Mouse (Mus musculus) neural tube, embryonic 13.5 days (tissue): ENCODE measurements around the gene Zfp592. TPM values are rescaled to one million over a fixed set of nuclear protein-coding genes. Genes with fewer than 3 reads are reported as not detected.
"Not testable (repeated sequence)": the region's sequence is repeated elsewhere in the genome, so short reads cannot be mapped to it uniquely, and the experiment has no call there.

ENCODE experiments used
- ATAC-seq: fragments of 200-750 bp; cut with Nextera tagmentation; 2 replicates; pipeline ENCODE4 v1.8.0; 2017; ENCODE audit warnings: low read depth, mild to moderate bottlenecking, moderate TSS enrichment, moderate library complexity
- H3K27ac ChIP-seq: fragments of 300-500 bp; sonication (generic); replicated peaks from 2 replicates; pipeline ENCODE4 v1.5.1; 2015; ENCODE audit warnings: moderate library complexity, mild to moderate bottlenecking, inconsistent platforms
- H3K27me3 ChIP-seq: fragments of 300-500 bp; sonication (generic); 2 replicates; pipeline ENCODE4 v1.6.1; 2015; ENCODE audit warnings: mild to moderate bottlenecking, inconsistent platforms
- H3K36me3 ChIP-seq: fragments of 300-500 bp; sonication (generic); 2 replicates; pipeline ENCODE4 v1.6.1; 2015; ENCODE audit warnings: mild to moderate bottlenecking, inconsistent platforms
- H3K4me1 ChIP-seq: fragments of 300-500 bp; sonication (generic); replicated peaks from 2 replicates; pipeline ENCODE4 v1.6.1; 2015; ENCODE audit warnings: inconsistent platforms
- H3K4me2 ChIP-seq: fragments of 300-500 bp; sonication (generic); 2 replicates; pipeline ENCODE4 v1.6.1; 2015; ENCODE audit warnings: inconsistent platforms, mild to moderate bottlenecking, moderate library complexity
- H3K4me3 ChIP-seq: fragments of 300-500 bp; sonication (generic); 2 replicates; pipeline ENCODE4 v1.5.1; 2015; ENCODE audit warnings: mild to moderate bottlenecking, inconsistent platforms
- H3K9ac ChIP-seq: fragments of 300-500 bp; sonication (generic); 2 replicates; pipeline ENCODE4 v1.6.1; 2015; ENCODE audit warnings: moderate library complexity, mild to moderate bottlenecking, inconsistent platforms
- H3K9me3 ChIP-seq: fragments of 300-500 bp; sonication (generic); 2 replicates; pipeline ENCODE4 v1.6.1; 2016; ENCODE audit warnings: inconsistent platforms
- WGBS: fragments of 180-500 bp; shearing (Covaris S2); methylation state at CpG from one replicate; pipeline ENCODE4 v1.1.7; 2015; 5-methylcytosine and 5-hydroxymethylcytosine counted together
- polyA plus RNA-seq: library from polyadenylated mRNA; unstranded; fragments of >200 nt; fragmentation: Nextera tagmentation; extraction: Ambion mirVana; gene quantifications from 2 replicates; pipeline ENCODE4 v1.2.1, GENCODE M21; 2015

Gene Zfp592
- polyA plus RNA-seq, 1 experiment from 2014 or later: 9.2 TPM

- 91% methylated on average over 4 of the region's 4 CpGs for WGBS
- not testable (repeated sequence) for ATAC-seq
Measured at GRCm38 (mm10) chr7:80972920-80973637, 20.4 kb upstream of the Zfp592 start.

DNA sequence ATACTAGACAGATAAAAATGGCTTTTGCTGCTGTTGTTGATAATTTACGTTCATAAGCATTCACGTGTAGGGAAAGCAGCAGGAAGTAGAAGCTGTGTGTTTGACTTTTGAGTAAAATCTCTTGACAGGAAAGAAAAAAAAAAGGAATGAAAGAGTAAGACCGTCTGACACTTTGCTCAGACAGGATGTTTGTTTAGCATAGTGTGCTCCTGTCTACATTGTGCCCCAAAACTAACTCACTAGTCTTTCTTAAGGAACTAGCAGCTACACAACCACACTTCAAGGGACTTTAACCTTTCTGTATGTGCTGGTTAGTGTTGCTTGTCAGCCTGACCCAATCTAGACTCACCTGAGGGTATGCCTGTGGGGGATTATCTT, 19.9 kb upstream of the Zfp592 start:
- H3K27ac ChIP-seq, H3K4me1 ChIP-seq, H3K27me3 ChIP-seq, H3K4me3 ChIP-seq, ATAC-seq, H3K36me3 ChIP-seq, H3K9ac ChIP-seq, H3K9me3 ChIP-seq, H3K4me2 ChIP-seq: not testable (repeated sequence)
- 77% methylated on average over 3 of the region's 3 CpGs for WGBS

More at GRCm38 (mm10) chr7:80972920-80973637, 20.4 kb upstream of the Zfp592 start:
- not testable (repeated sequence) for H3K4me1 ChIP-seq, H3K36me3 ChIP-seq, H3K9me3 ChIP-seq, H3K9ac ChIP-seq, H3K27ac ChIP-seq, H3K4me3 ChIP-seq, H3K4me2 ChIP-seq, H3K27me3 ChIP-seq

DNA sequence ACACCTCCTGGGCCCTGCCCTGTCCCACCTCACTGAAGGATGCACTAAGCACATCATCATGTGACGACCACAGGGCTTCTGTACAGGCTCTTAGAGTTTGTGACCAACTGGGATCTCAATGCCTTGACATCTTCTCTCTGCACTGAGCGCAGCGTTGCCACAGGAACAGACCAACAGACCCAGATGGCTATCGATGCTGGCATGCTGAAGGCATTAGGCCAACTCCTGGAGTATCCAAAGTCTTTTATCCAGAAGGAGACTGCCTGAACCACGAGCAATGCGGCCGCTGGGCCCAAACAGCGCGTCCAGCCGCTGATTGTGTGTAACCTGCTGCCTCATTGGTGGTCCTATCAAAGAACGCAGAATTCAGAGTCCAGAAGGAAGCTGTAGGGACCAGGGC, 12.9 kb upstream of the Zfp592 start:
- Histone ChIP-seq H3K4me3 (no peak overlapping the region), H3K36me3 (no peaks in the 10 kb centered on the region), H3K9me3 (no peaks in the 10 kb centered on the region), H3K9ac (no peak overlapping the region), H3K27ac (no peak overlapping the region), H3K4me1 (no peaks in the 10 kb centered on the region), H3K27me3 (no peaks in the 10 kb centered on the region), H3K4me2 (no peak overlapping the region)
- 91% methylated on average over 11 of the region's 11 CpGs for WGBS
- ATAC-seq: no peak

GRCm38 (mm10) chr7:80986458-80987187, 6.9 kb upstream of the Zfp592 start:
- no peak overlapping the region for H3K4me2 ChIP-seq
- H3K4me3 ChIP-seq: no peak overlapping the region
- no peak overlapping the region for H3K9ac ChIP-seq
- WGBS: 69% methylated on average over 6 of the region's 6 CpGs
- H3K4me1 ChIP-seq: peaks cover 6% of the 10 kb centered on the region
- no peaks in the 10 kb centered on the region for H3K36me3 ChIP-seq
- ATAC-seq: no peak
- H3K27me3 ChIP-seq: no peaks in the 10 kb centered on the region
- no peaks in the 10 kb centered on the region for H3K9me3 ChIP-seq
- no peak overlapping the region for H3K27ac ChIP-seq

GRCm38 (mm10) chr7:80987805-80988625, 5.5 kb upstream of the Zfp592 start:
- ATAC-seq: no peak
- H3K27me3 ChIP-seq: no peaks in the 10 kb centered on the region
- H3K9me3 ChIP-seq: no peaks in the 10 kb centered on the region
- no peak overlapping the region for H3K4me3 ChIP-seq
- no peaks in the 10 kb centered on the region for H3K36me3 ChIP-seq
- whole genome bisulfite sequencing: 76% methylated on average over 4 of the region's 4 CpGs
- H3K4me2 ChIP-seq: no peak overlapping the region
- no peak overlapping the region for H3K9ac ChIP-seq
- no peak overlapping the region for H3K27ac ChIP-seq
- H3K4me1 ChIP-seq: peaks cover 17% of the 10 kb centered on the region

DNA sequence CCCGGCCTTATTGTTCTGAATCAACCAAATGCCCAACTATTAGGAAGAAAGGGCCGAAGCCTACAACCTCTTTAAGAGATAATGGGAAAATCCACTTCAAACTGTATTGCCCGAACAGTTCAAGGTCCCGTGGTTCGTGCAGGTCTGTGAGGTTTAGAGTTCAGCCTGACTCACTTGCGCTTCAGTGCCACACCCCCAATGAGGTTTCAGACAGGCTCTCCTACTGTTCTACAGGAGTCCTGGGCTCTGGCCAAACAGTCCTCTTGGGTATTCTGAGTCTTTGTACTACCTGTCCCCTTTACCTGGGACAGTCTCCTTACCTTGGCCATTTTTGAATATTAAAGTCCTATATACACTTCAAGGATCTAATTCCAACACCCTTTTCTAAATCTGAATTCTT, 3.2 kb upstream of the Zfp592 start:
- Histone ChIP-seq H3K36me3 (no peaks in the 10 kb centered on the region), H3K27ac (no peak overlapping the region), H3K4me2 (no peak overlapping the region), H3K9ac (no peak overlapping the region), H3K4me3 (no peak overlapping the region), H3K27me3 (no peaks in the 10 kb centered on the region), H3K4me1 (peaks cover 28% of the 10 kb centered on the region), H3K9me3 (no peaks in the 10 kb centered on the region)
- no peak for ATAC-seq
- WGBS: 95% methylated on average over 6 of the region's 6 CpGs

- H3K4me2 ChIP-seq: peak overlapping the region; percentile 73; the same call in 1 of the 2 replicates
- H3K27ac ChIP-seq: no peak overlapping the region
- no peaks in the 10 kb centered on the region for H3K9me3 ChIP-seq
- 93% methylated on average over 5 of the region's 5 CpGs for WGBS
- ATAC-seq: no peak
- no peak overlapping the region for H3K4me3 ChIP-seq
- peak overlapping the region; percentile 98; the same call in 1 of the 2 replicates for H3K9ac ChIP-seq
- no peaks in the 10 kb centered on the region for H3K27me3 ChIP-seq
- H3K36me3 ChIP-seq: 0 out of 2 replicates have a peak, but pooled peaks cover 3% of the 10 kb centered on the region
- peaks cover 38% of the 10 kb centered on the region for H3K4me1 ChIP-seq
Measured at GRCm38 (mm10) chr7:80991589-80991988, 1.9 kb upstream of the Zfp592 start.

DNA sequence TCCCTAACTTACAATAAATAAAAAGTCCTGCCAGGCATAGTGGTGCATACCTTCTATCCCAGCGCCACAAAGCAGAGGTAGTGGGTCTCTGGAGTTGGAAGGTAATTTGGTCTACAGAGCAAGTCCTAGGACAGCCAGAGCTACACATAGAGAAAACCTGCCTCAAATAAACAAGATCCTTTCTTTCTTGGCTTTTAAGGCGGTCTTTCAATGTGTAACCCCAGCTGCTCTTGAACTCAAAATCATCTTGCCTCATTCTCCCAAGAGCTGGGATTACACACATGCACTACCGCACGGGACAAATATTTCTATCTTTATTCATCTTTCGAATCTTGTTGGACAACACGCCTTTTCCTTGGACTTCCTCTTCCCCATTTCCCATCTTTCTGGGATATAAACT, 1.4 kb upstream of the Zfp592 start:
- Histone ChIP-seq H3K27ac (no peak overlapping the region), H3K9me3 (no peaks in the 10 kb centered on the region), H3K27me3 (no peaks in the 10 kb centered on the region), H3K4me1 (peaks cover 38% of the 10 kb centered on the region), H3K4me3 (peak overlapping the region; percentile 94), H3K36me3 (0 out of 2 replicates have a peak, but pooled peaks cover 3% of the 10 kb centered on the region), H3K4me2 (peak overlapping the region; percentile 73), H3K9ac (peak overlapping the region; percentile 98)
- WGBS: 80% methylated on average over 6 of the region's 6 CpGs
- no peak for ATAC-seq

DNA sequence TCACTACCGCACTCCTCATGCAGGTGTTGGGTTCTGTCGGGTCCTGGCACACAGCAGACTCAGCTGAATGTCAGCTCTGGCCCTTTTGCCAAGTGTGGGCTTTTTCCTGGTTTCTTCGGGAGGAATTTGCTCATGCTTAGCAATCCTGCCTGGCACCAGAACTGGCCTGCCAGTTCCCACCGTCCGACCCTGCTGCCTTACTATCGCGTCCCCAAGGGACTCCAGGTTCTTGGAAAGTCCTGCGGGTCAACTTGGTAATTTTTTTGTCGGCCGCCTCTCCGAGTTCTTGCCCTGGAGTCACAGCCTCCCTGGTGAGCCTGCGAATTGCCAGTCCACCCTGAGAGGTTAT, 876 bp upstream of the Zfp592 start:
- Histone ChIP-seq H3K4me1 (peaks cover 38% of the 10 kb centered on the region), H3K27me3 (no peaks in the 10 kb centered on the region), H3K36me3 (0 out of 2 replicates have a peak, but pooled peaks cover 3% of the 10 kb centered on the region), H3K27ac (peak overlapping the region; percentile 97), H3K4me3 (peak overlapping the region; percentile 94), H3K4me2 (peak overlapping the region; percentile 73), H3K9ac (peak overlapping the region; percentile 98), H3K9me3 (no peaks in the 10 kb centered on the region)
- ATAC-seq: 0 out of 2 replicates have a peak, but pooled peaks have one; percentile 1
- 2% methylated on average over 12 of the region's 12 CpGs for WGBS

- H3K9me3 ChIP-seq: no peaks in the 10 kb centered on the region
- H3K27ac ChIP-seq: peak overlapping the region; percentile 97
- peaks cover 38% of the 10 kb centered on the region for H3K4me1 ChIP-seq
- H3K36me3 ChIP-seq: 0 out of 2 replicates have a peak, but pooled peaks cover 3% of the 10 kb centered on the region
- peak overlapping the region; percentile 98 for H3K9ac ChIP-seq
- WGBS: under 1% methylated on average over 57 of the region's 58 CpGs
- no peaks in the 10 kb centered on the region for H3K27me3 ChIP-seq
- peak; percentile 83 for ATAC-seq
- H3K4me3 ChIP-seq: peak overlapping the region; percentile 94
- H3K4me2 ChIP-seq: peak overlapping the region; percentile 73
Measured at GRCm38 (mm10) chr7:80993834-80994662, 567 bp downstream of the Zfp592 start.

DNA sequence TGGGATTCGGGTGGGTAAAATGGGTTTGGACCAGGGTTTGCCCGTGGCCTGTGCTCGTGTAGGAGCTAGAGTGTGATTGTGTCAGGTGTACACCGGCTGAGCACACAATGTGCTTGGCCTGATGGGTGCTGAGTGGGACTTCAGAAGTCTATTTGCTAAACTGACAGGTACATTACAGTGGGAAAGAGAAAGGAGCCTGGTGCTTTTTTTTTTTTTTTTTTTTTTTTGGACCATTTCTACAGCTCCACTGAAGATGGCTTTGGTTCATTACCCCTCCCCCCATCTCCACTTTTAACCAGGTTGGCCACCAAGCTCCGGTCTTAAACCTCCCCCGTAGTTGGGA, 1.2 kb downstream of the Zfp592 start:
- Histone ChIP-seq H3K27ac (no peak overlapping the region), H3K4me2 (peak overlapping the region; percentile 73), H3K27me3 (no peaks in the 10 kb centered on the region), H3K9me3 (no peaks in the 10 kb centered on the region), H3K9ac (peak overlapping the region; percentile 98), H3K4me3 (peak overlapping the region; percentile 94), H3K4me1 (peaks cover 38% of the 10 kb centered on the region), H3K36me3 (0 out of 2 replicates have a peak, but pooled peaks cover 3% of the 10 kb centered on the region)
- ATAC-seq: no peak
- WGBS: 34% methylated on average over 6 of the region's 6 CpGs
